Mouse (Mus musculus) intestine, embryonic 16.5 days (tissue): Measurements from ENCODE around the gene Cacna2d1. TPM values are rescaled to one million over a fixed set of nuclear protein-coding genes. Genes with fewer than 3 reads are reported as not detected.

Experiments used
- polyA plus RNA-seq: library from polyadenylated mRNA; unstranded; fragments of >200 nt; fragmentation: Nextera tagmentation; extraction: Ambion mirVana; gene quantifications from 2 replicates; pipeline ENCODE4 v1.2.1, GENCODE M21; 2015

Gene Cacna2d1
- polyA plus RNA-seq, 1 experiment from 2014 or later: 8.9 TPM

Other genes starting within 250 kb of the Cacna2d1 start
- not detected in 2 replicates for gene Speer4c, start 220.4 kb upstream of the Cacna2d1 start, polyA plus RNA-seq